Comparison of ENCODE assay signal across 8 mouse cellular contexts in the genomic region with DNA sequence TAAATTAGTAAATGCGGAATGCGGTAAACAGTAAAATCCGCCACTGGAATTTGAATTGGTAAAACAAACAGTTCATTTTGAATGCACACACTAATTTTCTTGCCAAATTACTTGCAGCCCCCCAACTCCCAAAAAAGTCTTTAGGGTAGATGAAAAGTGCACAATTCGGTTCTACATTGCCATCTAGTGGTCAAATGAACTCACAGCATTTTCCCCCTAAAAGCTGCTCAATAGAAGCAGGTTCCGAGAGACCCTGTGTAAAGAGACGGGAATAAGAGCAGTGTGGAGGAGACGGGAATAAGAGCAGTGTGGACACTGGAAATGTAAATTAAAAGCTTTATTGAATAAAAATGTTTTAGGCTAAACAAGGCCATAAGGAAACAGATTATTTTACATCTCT. TPM values are rescaled to one million over a fixed set of nuclear protein-coding genes. Genes with fewer than 3 reads are reported as not detected.
A peak's percentile ranks its signal among the peaks of the same experiment; 100 is the strongest.
DNase-seq lines count a peak whose midpoint lies in the region; ATAC-seq lines count a peak whose summit lies in the region.

No protein-coding gene starts in this region.

- H3K27ac ChIP-seq in embryonic facial prominence, embryonic 11.5 days (replicated peaks; ENCODE audit: low read depth, low read length): no peak overlapping the region
- H3K27ac ChIP-seq in embryonic facial prominence, embryonic 10.5 days (replicated peaks): no peak overlapping the region

- H3K9me3 ChIP-seq in embryonic facial prominence, embryonic 11.5 days (replicated peaks; ENCODE audit: control insufficient read depth, low read length): no peaks in the 10 kb centered on the region
- no peaks in the 10 kb centered on the region for H3K9me3 ChIP-seq in embryonic facial prominence, embryonic 10.5 days

- H3K4me1 ChIP-seq in embryonic facial prominence, embryonic 11.5 days (ENCODE audit: control insufficient read depth, insufficient read depth, low read length): no peaks in the 10 kb centered on the region
- H3K4me1 ChIP-seq in embryonic facial prominence, embryonic 10.5 days: peaks cover 2% of the 10 kb centered on the region; the same call in 1 of the 2 replicates

- H3K4me2 ChIP-seq in embryonic facial prominence, embryonic 11.5 days (ENCODE audit: low read depth, low read length): no peak overlapping the region

- no peak overlapping the region for H3K9ac ChIP-seq in embryonic facial prominence, embryonic 11.5 days (replicated peaks; ENCODE audit: low read length)

- H3K4me3 ChIP-seq in embryonic facial prominence, embryonic 11.5 days (ENCODE audit: low read depth, low read length): no peak overlapping the region
- H3K4me3 ChIP-seq in embryonic facial prominence, embryonic 10.5 days: no peak overlapping the region

- H3K27me3 ChIP-seq in embryonic facial prominence, embryonic 11.5 days (ENCODE audit: control insufficient read depth, insufficient read depth, low read length): no peaks in the 10 kb centered on the region
- no peaks in the 10 kb centered on the region for H3K27me3 ChIP-seq in embryonic facial prominence, embryonic 10.5 days (replicated peaks; ENCODE audit: low read depth, poor library complexity, severe bottlenecking)

- no peak for ATAC-seq in embryonic facial prominence, embryonic 11.5 days (replicated peaks; ENCODE audit: insufficient number of reproducible peaks, low FRiP score, low TSS enrichment, low read depth)

- peaks cover 5% of the 10 kb centered on the region for H3K36me3 ChIP-seq in embryonic facial prominence, embryonic 11.5 days (replicated peaks; ENCODE audit: control insufficient read depth, insufficient read depth, low read depth, low read length)
- peaks cover 54% of the 10 kb centered on the region for H3K36me3 ChIP-seq in embryonic facial prominence, embryonic 10.5 days (replicated peaks)

- intact Hi-C loops in left cerebral cortex, postnatal 14 days (cut with DNase I): no loop called here
- intact Hi-C loops in left cerebral cortex, postnatal 36 days (cut with DNase I): loop anchor here (5.0 kb wide), 2 partner anchors 181 to 281 kb away; no protein-coding TSS in a partner anchor

- WGBS in embryonic facial prominence, embryonic 11.5 days: 26% methylated on average over 7 of the region's 7 CpGs
- WGBS in embryonic facial prominence, embryonic 10.5 days: 30% methylated on average over 7 of the region's 7 CpGs

- DNase-seq in embryonic facial prominence, embryonic 11.5 days (ENCODE audit: low spot score): peak; percentile 81
- no peak for DNase-seq in embryonic facial prominence, embryonic 10.5 days (ENCODE audit: low spot score)
- peak; percentile 39 to 52 for DNase-seq in left cerebral cortex, postnatal 14 days (ENCODE audit: low spot score in 2 of 2)
- DNase-seq in left cerebral cortex, postnatal 36 days (ENCODE audit: low spot score in 2 of 2): no peak
- DNase-seq in adipocyte (ENCODE audit: low spot score): peak; percentile 58
- DNase-seq in layer of hippocampus, postnatal 10 days (ENCODE audit: low spot score in 2 of 2): peak; percentile 38 to 56
- no peak for DNase-seq in testis, postnatal 14 days (ENCODE audit: low spot score)
- no peak for DNase-seq in left cerebral cortex, adult 8-10 months (ENCODE audit: low spot score in 2 of 2)

RNA-seq across cellular contexts. Expression of a gene that starts 5.5 kb away (rescaled TPM):
- 64.6 and 70.2 TPM in 2 replicates for polyA plus RNA-seq in embryonic facial prominence, embryonic 11.5 days (2014; fragmentation: Nextera tagmentation; extraction: Ambion mirVana)
- polyA plus RNA-seq in embryonic facial prominence, embryonic 10.5 days (2016; fragmentation: Nextera tagmentation; extraction: Ambion mirVana): 60.2 and 63.8 TPM in 2 replicates
- 10 to 100 TPM; 38.9 to 39.6 TPM for total RNA-seq in left cerebral cortex, postnatal 14 days (2021)
- total RNA-seq in left cerebral cortex, postnatal 36 days (2021): 10 to 100 TPM; 32.3 to 42.2 TPM
- 10 to 100 TPM; 39.0 to 44.3 TPM for total RNA-seq in layer of hippocampus, postnatal 10 days (2021)
- total RNA-seq in left cerebral cortex, adult 8-10 months (2022): 10 to 100 TPM; 31.1 to 37.2 (median 33.9) TPM

RNA-seq across cellular contexts. Expression of a gene that starts 52.7 kb away (rescaled TPM):
- polyA plus RNA-seq in embryonic facial prominence, embryonic 11.5 days (2014; fragmentation: Nextera tagmentation; extraction: Ambion mirVana): 122 and 152 TPM in 2 replicates
- 129 and 131 TPM in 2 replicates for polyA plus RNA-seq in embryonic facial prominence, embryonic 10.5 days (2016; fragmentation: Nextera tagmentation; extraction: Ambion mirVana)
- 100 to 1,000 TPM; 129 to 131 TPM for total RNA-seq in left cerebral cortex, postnatal 14 days (2021)
- total RNA-seq in left cerebral cortex, postnatal 36 days (2021): 100 to 1,000 TPM; 112 to 121 TPM
- 100 to 1,000 TPM in 1 of 2 experiments, 10 to 100 TPM in 1; 97.4 to 107 TPM for total RNA-seq in layer of hippocampus, postnatal 10 days (2021)
- total RNA-seq in left cerebral cortex, adult 8-10 months (2022): 100 to 1,000 TPM; 113 to 131 (median 118) TPM

Comparison
In these comparisons a context has a peak if more than half of its experiments do, and no peak if none do; other contexts are left out.
1. DNase-seq: peak in embryonic facial prominence, embryonic 11.5 days (single experiment), left cerebral cortex, postnatal 14 days (2 of 2), adipocyte (single experiment) and layer of hippocampus, postnatal 10 days (2 of 2); none in embryonic facial prominence, embryonic 10.5 days (single experiment), left cerebral cortex, postnatal 36 days (0 of 2), testis, postnatal 14 days (single experiment) and left cerebral cortex, adult 8-10 months (0 of 2).